Mouse (Mus musculus): Measurements from ENCODE around the gene Vps16. TPM values are rescaled to one million over a fixed set of nuclear protein-coding genes. Genes with fewer than 3 reads are reported as not detected.
A peak's percentile ranks its signal among the peaks of the same experiment; 100 is the strongest.

Vps16 gene
- total and polyA plus RNA-seq, 3 experiments: 26.3 to 32.9 (median 26.9) TPM

DNA sequence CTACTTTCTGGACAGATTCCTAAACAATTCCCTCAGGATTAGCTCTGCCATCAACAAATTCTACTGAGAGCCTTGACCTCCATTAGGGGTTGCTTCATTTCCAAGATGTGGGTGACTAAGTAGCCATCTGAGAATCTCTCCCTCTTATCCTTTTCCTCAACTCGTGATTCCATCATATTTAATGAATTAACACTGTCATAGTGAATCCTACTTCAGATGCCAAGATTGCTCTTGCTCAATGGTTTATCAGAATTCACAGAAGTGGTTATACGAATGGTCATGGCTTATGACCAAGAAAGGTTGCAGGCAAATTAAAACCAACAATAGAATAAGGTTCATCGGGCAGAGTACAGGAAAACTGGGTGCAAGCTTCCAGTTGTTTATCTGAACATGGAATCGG lies 22.2 kb upstream of the Vps16 start:
- H3K4me1 ChIP-seq (ENCODE audit: control insufficient read depth, insufficient read depth, low read length): no peaks in the 10 kb centered on the region
- H3K4me3 ChIP-seq: no peak overlapping the region
- no peak overlapping the region for H3K27ac ChIP-seq
- no peak for DNase-seq
- no peaks in the 10 kb centered on the region for H3K36me3 ChIP-seq (ENCODE audit: control insufficient read depth, insufficient read depth, low read length)
- intact Hi-C loops (cut with DNase I): no loop called here
- 68% methylated on average over 4 of the region's 4 CpGs for WGBS
- no peaks in the 10 kb centered on the region for H3K27me3 ChIP-seq (ENCODE audit: control insufficient read depth, insufficient read depth, low read length)
- H3K79me2 ChIP-seq (replicated peaks; ENCODE audit: control insufficient read depth, insufficient read depth, low read length): no peaks in the 10 kb centered on the region
- TF ChIP-seq EP300 (IDR thresholded peaks at IDR 0.05; ENCODE audit: insufficient read depth, low read depth, low read length) (no peak), CTCF (IDR thresholded peaks at IDR 0.05) (no peak), POLR2A (IDR thresholded peaks at IDR 0.05; ENCODE audit: insufficient read depth, low read depth, low read length) (no peak)
- no peak overlapping the region for H3K9ac ChIP-seq (ENCODE audit: low read depth, low read length)

DNA sequence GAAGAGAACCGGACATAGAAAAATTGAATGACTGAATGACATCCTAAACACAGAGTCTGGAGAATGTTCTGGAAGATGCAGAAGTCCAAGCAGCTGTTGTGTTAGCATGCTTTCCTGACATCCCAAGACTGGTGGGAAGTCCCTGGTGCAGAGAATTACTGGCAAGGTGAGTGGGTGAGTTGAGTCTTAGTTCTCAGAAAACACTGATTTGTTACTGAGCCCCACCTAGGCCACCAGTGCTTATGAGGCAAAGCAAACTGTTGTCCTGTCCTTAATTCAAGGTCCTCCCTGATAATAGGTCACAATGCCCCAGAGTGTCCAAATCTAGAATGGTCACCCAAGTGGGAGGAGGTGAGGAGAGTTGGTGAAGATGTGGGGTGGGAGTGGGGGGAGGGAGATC lies 19.2 kb upstream of the Vps16 start, which contains the start of the genes Gm28372 and 1700020A23Rik:
TSS of gene Gm28372 (plus strand) at position 301 of the 400 bp plus-strand sequence.
TSS of gene 1700020A23Rik (plus strand) at position 321 of the 400 bp plus-strand sequence.
- no peak for DNase-seq
- TF ChIP-seq CTCF (IDR thresholded peaks at IDR 0.05): no peak
- TF ChIP-seq EP300 (IDR thresholded peaks at IDR 0.05; ENCODE audit: insufficient read depth, low read depth, low read length): no peak
- TF ChIP-seq POLR2A (IDR thresholded peaks at IDR 0.05; ENCODE audit: insufficient read depth, low read depth, low read length): no peak
- no peak within 1 kb of the TSS for H3K9ac ChIP-seq (ENCODE audit: low read depth, low read length)
- H3K27ac ChIP-seq: no peak within 1 kb of the TSS
- no peaks in the 10 kb centered on the region for H3K27me3 ChIP-seq (ENCODE audit: control insufficient read depth, insufficient read depth, low read length)
- no peaks in the 10 kb centered on the region for H3K36me3 ChIP-seq (ENCODE audit: control insufficient read depth, insufficient read depth, low read length)
- H3K4me3 ChIP-seq: no peak within 1 kb of the TSS
- H3K4me1 ChIP-seq (ENCODE audit: control insufficient read depth, insufficient read depth, low read length): no peaks in the 10 kb centered on the region
- 91% methylated on average over 1 of the region's 1 CpGs for WGBS
- H3K79me2 ChIP-seq (replicated peaks; ENCODE audit: control insufficient read depth, insufficient read depth, low read length): no peaks in the 10 kb centered on the region
- intact Hi-C loops (cut with DNase I): no loop called here

DNA sequence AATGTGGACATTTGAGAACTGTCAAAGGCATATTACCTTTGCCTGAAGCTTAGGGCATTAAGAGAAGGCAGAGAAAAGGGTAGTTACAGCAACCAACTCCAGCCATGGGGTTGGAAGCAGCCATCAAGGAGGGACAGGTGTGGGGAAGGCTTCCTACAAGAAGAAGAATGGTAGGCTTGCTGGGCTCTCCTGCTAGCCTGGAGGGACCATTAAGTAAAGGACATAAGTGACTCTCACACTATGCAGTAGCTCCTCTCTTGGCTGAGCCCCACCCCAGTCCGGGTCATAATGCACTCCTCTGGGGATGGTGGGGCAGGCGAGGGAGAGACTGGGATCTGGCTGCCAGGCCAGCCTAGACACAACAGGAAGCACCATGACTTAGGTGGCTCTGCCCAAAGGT lies 18.0 kb upstream of the Vps16 start, which contains the start of gene Tmem239:
TSS of gene Tmem239 (plus strand) at position 301 of the 400 bp plus-strand sequence.
- TF ChIP-seq EP300 (IDR thresholded peaks at IDR 0.05; ENCODE audit: insufficient read depth, low read depth, low read length): no peak
- no peak for TF ChIP-seq POLR2A (IDR thresholded peaks at IDR 0.05; ENCODE audit: insufficient read depth, low read depth, low read length)
- no peak for TF ChIP-seq CTCF (IDR thresholded peaks at IDR 0.05)

DNA sequence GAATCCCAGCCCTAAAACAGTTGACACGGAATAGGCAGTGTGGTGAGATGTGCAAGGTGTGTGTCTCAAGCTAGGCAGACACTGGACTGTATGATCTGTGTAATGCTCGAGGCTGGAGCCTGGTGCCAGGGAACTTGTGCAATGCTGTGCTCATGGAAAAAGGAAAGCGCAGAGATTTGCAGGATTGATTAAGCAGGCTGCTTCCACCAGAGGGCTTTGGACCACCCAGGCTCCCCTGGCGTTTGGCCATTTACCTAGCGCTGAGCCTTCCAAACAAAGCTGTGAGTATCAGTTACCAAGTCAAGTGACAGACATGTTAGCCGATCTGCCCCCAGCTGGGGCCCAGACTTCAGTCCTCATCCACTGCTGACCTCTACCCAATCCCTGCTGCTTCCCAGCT lies 15.9 kb upstream of the Vps16 start:
- H3K79me2 ChIP-seq (replicated peaks; ENCODE audit: control insufficient read depth, insufficient read depth, low read length): no peaks in the 10 kb centered on the region
- no peak overlapping the region for H3K4me3 ChIP-seq
- intact Hi-C loops (cut with DNase I): loop anchor here (1.0 kb wide), 1 partner anchor 116 kb away; no protein-coding TSS in a partner anchor
- no peak overlapping the region for H3K9ac ChIP-seq (ENCODE audit: low read depth, low read length)
- WGBS: 30% methylated on average over 6 of the region's 6 CpGs
- H3K27me3 ChIP-seq (ENCODE audit: control insufficient read depth, insufficient read depth, low read length): no peaks in the 10 kb centered on the region
- no peak overlapping the region for H3K27ac ChIP-seq
- DNase-seq: no peak
- H3K36me3 ChIP-seq (ENCODE audit: control insufficient read depth, insufficient read depth, low read length): no peaks in the 10 kb centered on the region
- no peaks in the 10 kb centered on the region for H3K4me1 ChIP-seq (ENCODE audit: control insufficient read depth, insufficient read depth, low read length)
- no peak for TF ChIP-seq CTCF (IDR thresholded peaks at IDR 0.05)
- no peak for TF ChIP-seq EP300 (IDR thresholded peaks at IDR 0.05; ENCODE audit: insufficient read depth, low read depth, low read length)
- no peak for TF ChIP-seq POLR2A (IDR thresholded peaks at IDR 0.05; ENCODE audit: insufficient read depth, low read depth, low read length)

More for the DNA sequence above, 18.0 kb upstream of the Vps16 start, which contains the start of gene Tmem239:
- Histone ChIP-seq H3K4me3 (no peak within 1 kb of the TSS), H3K27me3 (ENCODE audit: control insufficient read depth, insufficient read depth, low read length) (no peaks in the 10 kb centered on the region), H3K27ac (no peak within 1 kb of the TSS), H3K9ac (ENCODE audit: low read depth, low read length) (no peak within 1 kb of the TSS), H3K4me1 (ENCODE audit: control insufficient read depth, insufficient read depth, low read length) (no peaks in the 10 kb centered on the region), H3K36me3 (ENCODE audit: control insufficient read depth, insufficient read depth, low read length) (no peaks in the 10 kb centered on the region), H3K79me2 (replicated peaks; ENCODE audit: control insufficient read depth, insufficient read depth, low read length) (no peaks in the 10 kb centered on the region)
- 83% methylated on average over 2 of the region's 2 CpGs for WGBS
- DNase-seq: no peak
- intact Hi-C loops (cut with DNase I): no loop called here

DNA sequence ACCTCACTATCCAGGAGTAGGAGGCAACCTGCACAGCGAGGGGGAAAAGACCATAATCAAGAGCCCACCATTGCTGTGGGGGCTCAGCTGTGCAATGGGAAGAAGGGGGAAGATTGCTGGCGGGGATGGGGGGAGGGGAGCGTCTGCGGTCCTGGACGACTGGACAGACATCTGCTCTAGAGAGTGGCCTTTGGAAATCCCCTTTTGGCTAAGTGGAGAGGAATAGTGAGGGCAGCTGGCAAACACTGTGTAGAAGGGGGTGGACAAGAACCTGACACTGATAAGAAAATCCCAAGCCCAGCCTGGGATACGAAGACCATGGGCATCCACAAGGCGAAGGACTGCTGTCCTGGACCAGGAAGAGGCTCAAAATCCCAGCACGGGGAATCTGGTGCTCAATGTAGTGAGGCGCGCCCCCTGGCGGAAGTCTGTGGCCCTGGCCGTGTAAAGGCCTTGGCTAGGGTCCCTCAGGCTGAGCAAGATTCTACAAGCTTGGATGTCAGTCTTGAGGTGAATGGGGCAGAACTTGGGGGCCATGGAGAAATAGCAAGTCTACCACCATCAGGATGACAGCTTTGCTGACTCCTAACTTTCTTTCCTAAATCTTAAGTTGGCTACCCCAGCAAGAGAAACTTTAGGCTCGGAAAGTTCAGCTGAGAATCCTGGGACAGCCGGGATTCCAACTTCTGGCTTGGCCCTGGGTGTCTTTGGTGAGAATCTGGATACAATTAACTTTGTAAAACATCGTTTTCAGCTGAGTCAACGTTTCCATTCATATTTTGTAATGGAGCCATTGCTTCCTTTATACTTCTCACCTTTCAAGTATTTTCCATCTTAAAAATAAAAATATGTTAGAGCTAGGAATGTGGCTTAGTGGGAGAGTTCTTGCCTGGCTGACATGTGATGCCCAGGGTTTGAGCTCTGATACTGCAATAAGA lies 12.3 kb upstream of the Vps16 start:
- Histone ChIP-seq H3K36me3 (ENCODE audit: control insufficient read depth, insufficient read depth, low read length) (no peaks in the 10 kb centered on the region), H3K27me3 (ENCODE audit: control insufficient read depth, insufficient read depth, low read length) (no peaks in the 10 kb centered on the region), H3K9ac (ENCODE audit: low read depth, low read length) (no peak overlapping the region), H3K79me2 (replicated peaks; ENCODE audit: control insufficient read depth, insufficient read depth, low read length) (no peaks in the 10 kb centered on the region), H3K4me3 (no peak overlapping the region), H3K4me1 (ENCODE audit: control insufficient read depth, insufficient read depth, low read length) (no peaks in the 10 kb centered on the region), H3K27ac (no peak overlapping the region)
- no peak for TF ChIP-seq EP300 (IDR thresholded peaks at IDR 0.05; ENCODE audit: insufficient read depth, low read depth, low read length)
- no peak for TF ChIP-seq POLR2A (IDR thresholded peaks at IDR 0.05; ENCODE audit: insufficient read depth, low read depth, low read length)
- TF ChIP-seq CTCF (IDR thresholded peaks at IDR 0.05): no peak; the same call in 1 of the 2 replicates
- WGBS: 32% methylated on average over 16 of the region's 16 CpGs
- DNase-seq: peak; percentile 81 to 89
- intact Hi-C loops (cut with DNase I): loop anchor here (1.0 kb wide), 1 partner anchor 121 kb away; no protein-coding TSS in a partner anchor

DNA sequence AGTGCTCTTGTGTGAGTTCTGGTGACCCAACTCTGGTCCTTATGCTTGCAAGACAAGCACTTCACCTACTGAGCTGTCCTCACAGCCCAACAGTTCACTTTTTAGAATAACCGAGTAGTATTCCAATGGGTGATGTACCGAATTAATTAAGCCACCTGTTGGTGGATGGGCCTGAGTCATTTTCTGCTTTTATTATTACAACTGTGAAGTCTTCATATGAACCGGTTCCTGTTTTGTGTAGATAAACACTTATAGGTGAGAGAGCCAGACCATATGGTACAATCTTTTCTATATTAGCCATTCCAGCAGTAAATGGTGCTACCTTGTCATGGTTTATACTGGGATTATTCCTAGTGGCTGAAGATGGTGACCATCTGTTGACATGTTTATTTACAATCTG lies 11.4 kb upstream of the Vps16 start:
- H3K36me3 ChIP-seq (ENCODE audit: control insufficient read depth, insufficient read depth, low read length): no peaks in the 10 kb centered on the region
- no peaks in the 10 kb centered on the region for H3K4me1 ChIP-seq (ENCODE audit: control insufficient read depth, insufficient read depth, low read length)
- H3K9ac ChIP-seq (ENCODE audit: low read depth, low read length): no peak overlapping the region
- H3K4me3 ChIP-seq: no peak overlapping the region
- intact Hi-C loops (cut with DNase I): no loop called here
- no peak for DNase-seq
- H3K27ac ChIP-seq: no peak overlapping the region
- no peaks in the 10 kb centered on the region for H3K79me2 ChIP-seq (replicated peaks; ENCODE audit: control insufficient read depth, insufficient read depth, low read length)
- H3K27me3 ChIP-seq (ENCODE audit: control insufficient read depth, insufficient read depth, low read length): no peaks in the 10 kb centered on the region
- TF ChIP-seq POLR2A (IDR thresholded peaks at IDR 0.05; ENCODE audit: insufficient read depth, low read depth, low read length) (no peak), EP300 (IDR thresholded peaks at IDR 0.05; ENCODE audit: insufficient read depth, low read depth, low read length) (no peak), CTCF (IDR thresholded peaks at IDR 0.05) (no peak)
- 78% methylated on average over 3 of the region's 3 CpGs for WGBS

All from heart, adult 2 months (tissue).